Mouse (Mus musculus): ENCODE data around the gene Ghr.

The Ghr gene

DNA sequence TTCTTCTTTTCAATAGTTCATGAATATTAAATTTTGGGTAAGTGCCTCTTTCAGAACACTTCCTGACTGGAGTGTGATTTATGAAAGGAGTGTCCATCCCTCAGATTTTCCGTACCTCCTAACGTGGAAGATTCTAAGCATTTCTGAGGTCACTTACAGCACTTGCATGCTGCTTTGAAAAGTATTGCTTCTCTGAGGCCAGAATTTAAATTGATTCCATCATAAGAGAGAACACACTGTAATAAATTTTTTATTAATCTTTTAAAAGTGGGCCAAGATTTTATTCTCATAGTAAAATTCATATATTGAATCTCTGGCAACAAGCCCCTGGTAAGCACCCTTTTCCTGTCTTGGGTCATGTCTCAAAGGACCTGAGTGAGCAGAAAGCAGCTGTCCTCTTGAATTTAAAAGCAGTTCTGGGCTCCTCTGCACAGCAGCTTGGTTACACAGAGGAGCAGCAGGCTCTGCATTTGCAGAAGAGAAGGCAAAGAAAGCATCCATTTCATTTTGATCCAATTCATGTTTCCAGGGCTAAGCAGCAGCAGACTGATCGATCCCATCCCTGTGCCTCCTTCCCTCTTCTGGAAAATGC, 46.9 kb downstream of the Ghr start:
- no peak for DNase-seq (ENCODE audit: low spot score in 2 of 2)

DNA sequence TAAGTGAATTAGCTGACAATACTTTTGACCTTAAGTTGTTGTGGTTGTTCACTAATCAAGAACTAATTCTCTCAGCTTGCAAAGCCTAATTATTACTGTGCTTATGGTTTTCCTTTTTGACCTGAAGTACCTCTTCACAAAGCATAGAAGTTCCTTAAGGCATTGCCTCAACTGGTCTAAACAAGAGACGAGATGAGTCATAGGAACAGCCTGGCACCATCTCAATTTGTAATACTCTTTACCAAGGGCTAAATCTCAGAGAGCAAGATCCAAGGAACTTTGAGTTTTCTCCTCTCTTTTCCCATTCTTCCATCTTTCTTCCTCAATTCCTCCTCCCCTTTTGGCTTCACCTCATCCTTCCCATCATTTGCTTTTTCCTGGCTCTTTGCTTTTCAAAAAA, 69.3 kb downstream of the Ghr start:
- no peak for DNase-seq (ENCODE audit: low spot score in 2 of 2)

DNA sequence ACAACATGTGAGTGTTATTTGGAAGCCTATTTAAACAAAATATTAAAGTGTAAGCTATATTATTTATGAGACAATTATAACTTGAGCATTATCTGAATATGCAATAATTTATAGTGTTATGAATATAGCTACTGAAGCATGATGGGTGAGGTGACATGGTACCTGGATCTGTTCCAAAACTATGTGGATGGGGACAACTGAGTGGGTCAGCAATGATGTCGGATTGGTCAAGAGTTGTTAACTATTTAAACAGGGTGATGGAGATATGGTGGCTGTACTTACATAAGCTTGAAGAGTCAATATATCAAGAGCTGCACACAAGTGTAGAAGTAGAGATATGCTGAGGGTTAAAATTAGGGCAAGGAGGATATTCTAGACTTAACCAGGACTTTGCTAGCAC, 70.9 kb downstream of the Ghr start:
- DNase-seq (ENCODE audit: low spot score in 2 of 2): no peak

DNA sequence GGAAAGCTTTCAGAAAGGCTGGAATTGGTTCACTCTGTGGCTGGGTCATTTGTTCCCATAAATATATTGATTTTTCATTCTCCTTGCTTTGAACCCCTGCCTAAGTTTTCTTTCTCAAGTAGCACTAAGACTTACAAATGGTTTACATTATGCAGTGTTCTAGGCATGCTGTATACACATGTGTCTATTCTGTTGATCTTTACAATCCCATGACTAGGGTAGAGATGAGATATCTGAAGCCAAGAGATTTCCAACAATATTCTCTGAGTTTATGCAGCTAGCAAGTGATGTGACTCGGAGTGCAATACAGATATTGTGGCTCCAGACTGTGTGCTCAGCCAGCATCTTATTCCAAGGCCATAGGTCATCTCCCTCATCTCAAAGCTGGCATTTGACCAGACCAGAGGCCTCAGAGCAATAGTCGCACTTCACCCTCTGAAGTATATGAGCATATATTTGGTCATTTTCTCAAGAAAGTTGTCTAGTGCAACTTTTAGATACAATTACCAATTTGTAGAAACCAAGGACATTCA, 71.6 kb downstream of the Ghr start:
- no peak for DNase-seq (ENCODE audit: low spot score in 2 of 2)

DNA sequence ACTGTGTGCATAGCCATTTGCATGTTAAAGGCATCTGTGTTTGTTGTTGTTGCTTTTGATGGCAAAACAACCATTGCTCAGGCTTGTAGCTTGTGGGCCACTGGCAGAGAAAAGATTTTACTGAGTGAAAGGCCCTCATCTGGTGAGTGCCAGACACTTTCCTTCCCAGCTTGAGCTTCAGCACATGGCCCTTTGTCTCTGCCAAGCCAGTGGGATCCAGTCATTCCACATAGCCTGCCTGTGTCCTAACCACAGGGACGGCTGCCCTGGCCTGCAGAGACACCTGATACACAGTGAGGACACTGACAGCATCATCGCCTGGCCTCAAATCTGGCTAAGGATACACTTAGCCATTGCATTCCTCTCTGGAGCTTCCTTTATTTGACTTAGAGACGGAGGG, 74.2 kb downstream of the Ghr start:
- DNase-seq (ENCODE audit: low spot score in 2 of 2): no peak

DNA sequence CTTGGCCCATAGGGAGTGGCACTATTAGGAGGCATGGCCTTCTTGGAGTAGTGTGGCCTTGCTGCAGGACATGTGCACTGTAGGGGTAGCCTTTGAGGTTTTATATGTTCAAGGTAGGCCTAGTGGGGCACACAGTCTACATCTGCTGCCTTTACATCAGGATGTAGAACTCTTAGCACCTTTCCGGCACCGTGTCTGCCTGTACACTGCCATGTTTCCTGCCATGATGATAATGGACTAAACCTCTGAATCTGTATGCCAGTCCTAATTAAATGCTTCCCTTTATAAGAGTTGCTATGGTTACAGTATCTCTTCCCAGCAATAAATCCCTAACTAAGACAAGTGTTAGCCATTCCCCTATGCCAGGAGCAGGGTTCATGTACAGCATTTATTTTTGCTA, 76.0 kb downstream of the Ghr start:
- no peak for DNase-seq (ENCODE audit: low spot score in 2 of 2)

DNA sequence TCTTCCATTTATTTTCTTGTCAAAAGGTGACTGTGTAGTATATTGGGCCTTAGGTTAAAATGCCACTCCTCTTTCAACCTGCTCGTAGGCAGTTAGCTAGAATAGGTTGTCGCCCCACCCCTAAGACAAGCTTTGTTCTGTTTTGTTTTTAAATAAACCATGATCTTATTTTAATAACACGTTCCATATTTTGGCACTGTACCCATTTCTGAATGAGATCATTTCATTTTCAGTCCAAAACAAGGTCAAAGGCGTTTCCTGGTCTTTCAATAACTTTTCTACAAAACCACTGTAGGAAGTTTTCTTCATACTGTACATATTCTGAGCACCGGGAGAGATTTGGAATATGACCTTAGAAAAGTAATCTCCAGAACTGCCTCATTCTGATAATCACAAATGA, 78.6 kb downstream of the Ghr start:
- DNase-seq (ENCODE audit: low spot score in 2 of 2): no peak

DNA sequence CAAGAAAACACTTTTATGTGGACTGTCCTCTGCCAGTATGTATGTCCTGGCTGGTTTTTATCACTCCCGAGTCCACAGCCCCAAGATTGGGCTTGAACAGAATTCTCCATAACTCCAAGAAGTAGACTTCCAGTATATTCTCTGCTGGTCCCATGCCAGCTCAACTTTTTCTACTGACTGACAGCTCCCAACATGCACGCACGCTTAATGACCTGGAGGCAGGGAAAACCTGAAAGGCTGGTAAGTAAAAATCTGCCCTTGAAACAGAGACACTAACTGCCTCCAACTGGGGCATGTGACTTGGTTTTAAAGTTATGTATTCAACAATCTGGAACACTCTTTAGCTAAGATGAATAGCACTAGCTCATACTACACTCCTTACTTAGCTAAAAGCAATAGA, 81.6 kb downstream of the Ghr start:
- DNase-seq (ENCODE audit: low spot score in 2 of 2): no peak

DNA sequence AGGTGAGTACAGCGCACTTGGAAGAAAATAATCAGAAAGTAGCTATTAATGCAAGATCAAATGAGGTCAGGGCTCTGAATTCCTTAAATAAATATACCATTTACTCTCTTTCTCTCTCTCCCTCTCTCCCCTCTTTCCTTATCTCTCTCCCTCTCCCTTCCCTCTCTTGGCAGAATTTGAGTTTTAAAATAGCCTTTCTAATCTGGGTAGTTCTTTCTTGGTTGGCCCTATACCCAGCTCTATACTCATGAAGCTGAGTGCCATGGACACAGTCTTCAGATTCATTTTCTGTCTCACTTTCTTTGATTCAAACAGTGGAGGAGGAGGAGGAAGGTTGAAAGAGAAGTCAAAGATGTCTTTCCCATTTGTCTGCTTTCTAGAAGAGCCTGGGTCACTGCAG, 84.3 kb downstream of the Ghr start:
- DNase-seq (ENCODE audit: low spot score in 2 of 2): no peak

DNA sequence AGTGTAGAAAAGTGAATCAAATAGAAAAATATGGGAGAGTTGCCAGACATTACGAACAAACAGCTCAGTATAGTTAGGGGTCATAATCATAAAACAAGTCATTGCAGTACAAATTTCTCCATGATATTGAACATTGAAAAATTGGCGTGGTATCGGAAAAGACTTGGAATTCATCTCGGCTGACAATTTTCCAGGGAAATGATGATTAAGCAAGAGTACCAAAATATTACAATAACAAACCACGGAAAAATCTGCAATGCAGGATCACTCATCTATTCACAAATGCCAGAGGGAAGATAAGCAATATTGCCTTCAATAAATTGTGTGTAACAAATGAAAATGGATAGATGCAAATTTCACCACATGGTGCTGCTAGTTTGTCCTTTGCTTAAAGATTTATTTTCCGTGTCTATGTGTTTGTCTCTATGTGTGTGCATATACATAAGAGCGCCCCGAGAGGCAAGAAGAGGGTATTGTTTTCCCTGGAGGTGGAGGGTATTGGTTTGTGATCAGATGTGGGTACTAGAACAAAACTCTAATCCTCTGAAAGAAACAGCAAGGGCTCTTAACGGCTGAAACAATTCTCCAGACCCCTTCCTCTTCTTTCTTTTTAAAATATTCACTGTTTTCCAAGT, 85.2 kb downstream of the Ghr start:
- DNase-seq (ENCODE audit: low spot score in 2 of 2): no peak

DNA sequence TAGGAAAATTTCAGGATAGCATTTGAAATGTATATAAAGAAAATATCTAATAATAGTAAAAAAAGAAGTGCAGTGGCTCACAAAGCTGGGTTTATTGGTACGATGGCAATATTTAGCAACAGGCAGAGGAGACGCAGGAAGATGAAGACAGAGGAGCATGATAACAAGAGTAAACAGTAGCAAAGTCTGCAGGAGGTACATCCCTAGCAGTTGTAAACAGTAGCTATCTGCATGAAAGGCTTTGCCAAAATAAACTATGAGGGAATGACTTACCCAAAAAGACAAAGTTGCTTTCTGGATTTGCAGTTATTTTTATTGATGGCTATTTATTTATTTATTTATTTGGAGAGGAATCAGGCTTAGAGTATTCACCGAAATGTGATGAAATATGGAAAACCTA, 92.4 kb downstream of the Ghr start:
- DNase-seq (ENCODE audit: low spot score in 2 of 2): no peak

DNA sequence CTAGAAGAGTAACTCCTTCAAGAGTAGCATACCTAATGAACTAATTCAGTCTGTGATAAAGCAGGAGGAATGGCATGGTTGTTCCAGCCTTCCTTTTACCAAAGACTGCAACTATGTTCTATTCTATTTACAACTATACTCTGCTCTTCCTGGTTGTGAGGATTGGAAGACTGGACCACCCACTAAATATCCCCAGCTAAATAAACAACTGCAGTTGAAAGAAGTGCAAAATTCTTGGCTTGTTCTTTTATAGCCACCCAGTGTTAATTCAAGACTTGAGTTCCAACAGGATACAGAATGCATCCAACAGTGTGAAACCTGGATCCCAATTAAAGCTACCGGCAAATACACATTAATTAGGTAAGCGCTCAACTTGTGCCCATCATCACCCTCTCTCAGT, 93.3 kb downstream of the Ghr start:
- no peak for DNase-seq (ENCODE audit: low spot score in 2 of 2)

DNA sequence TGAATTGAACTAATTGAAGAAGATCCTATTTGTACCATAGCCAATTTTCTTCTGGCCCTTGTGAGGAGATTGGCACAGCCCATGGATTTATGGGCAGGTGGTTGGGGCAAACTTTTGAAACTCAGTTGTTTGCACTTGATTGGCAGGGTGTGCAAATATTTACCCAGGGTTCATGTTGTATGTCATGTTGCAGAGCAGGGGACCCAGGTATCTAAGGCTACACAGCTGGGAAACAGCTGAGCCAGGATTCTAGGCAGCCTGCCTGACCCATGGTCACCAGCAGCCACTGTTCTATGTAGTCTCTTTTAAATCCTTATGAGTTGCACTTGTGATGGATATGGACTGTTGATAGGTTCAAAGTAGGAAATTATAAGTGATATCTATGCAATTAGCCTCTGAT, 94.1 kb downstream of the Ghr start:
- DNase-seq (ENCODE audit: low spot score in 2 of 2): no peak

DNA sequence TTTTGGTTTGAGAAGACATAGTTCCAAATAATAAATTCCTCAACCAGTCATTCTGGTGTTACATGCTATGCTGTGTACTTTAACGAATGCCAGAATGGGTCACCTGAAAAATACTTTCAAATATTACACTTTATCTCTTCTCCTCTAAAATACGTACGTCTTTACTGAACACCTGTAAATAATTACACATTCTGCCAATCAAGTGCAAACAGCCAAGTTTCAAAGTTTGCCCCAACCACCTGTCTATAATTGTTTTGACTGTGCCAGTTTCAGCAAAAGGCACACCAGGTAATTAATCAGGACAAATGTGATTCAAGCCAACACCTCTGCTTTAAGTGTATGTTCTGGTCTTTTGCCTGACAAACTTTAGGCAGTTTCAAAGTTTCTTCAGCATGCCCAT, 94.7 kb downstream of the Ghr start:
- DNase-seq (ENCODE audit: low spot score in 2 of 2): no peak

DNA sequence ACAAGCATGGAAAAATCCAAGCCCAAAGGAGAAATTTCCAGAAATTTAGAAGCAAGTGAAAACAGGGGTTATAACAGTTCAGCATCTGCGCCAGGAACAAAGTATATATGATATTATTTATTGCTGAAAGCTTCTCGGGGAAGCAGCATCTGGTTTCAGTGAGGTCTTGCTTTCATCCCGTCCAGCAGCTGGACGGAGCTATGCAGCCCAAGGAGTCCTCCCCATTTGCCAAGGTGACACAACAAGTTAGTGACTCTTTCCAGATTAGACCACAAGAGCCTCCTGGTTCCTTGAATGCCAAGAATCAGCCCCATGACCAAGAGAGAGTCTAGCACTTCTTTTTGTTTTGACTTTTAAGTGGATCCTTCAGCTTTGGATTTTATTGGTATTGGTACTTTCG, 96.6 kb downstream of the Ghr start:
- DNase-seq (ENCODE audit: low spot score in 2 of 2): no peak

DNA sequence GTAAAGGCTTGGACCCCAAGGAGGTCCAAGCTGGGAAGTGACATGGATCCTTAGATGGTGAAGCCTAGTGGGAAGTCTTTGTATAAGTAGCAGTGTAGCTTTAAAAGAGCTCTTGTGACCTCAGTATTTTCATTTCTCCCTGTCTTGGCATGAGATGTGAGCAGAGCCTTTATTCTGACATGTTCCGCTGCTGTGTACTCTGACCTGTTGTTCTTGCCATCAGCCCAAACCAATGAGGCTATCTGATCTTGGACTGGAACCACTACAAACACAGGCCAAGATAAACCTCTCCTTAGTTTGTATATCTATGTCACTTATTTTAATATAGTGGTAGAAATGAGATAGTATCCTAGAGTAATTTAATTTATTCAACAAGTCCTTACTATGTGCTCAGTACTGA, 97.9 kb downstream of the Ghr start:
- no peak for DNase-seq (ENCODE audit: low spot score in 2 of 2)

DNA sequence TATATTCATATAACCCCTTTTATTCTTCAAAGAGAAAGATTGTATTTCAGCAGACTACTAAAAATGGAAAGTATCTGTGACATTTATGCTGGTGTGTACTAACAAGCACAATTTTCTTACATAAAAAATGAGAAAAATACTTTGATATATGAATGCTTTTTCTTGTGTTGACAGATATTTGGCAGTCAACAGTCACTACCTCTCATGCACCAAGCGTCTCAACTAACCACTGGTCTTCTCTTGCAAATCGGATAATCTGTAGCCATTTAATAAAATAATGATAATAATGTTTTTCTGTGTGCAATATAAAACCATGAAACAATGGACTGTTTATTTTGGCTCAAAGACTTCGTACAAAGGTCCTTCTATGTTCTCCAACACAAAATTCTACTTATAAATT, 99.8 kb downstream of the Ghr start:
- DNase-seq (ENCODE audit: low spot score in 2 of 2): no peak

DNA sequence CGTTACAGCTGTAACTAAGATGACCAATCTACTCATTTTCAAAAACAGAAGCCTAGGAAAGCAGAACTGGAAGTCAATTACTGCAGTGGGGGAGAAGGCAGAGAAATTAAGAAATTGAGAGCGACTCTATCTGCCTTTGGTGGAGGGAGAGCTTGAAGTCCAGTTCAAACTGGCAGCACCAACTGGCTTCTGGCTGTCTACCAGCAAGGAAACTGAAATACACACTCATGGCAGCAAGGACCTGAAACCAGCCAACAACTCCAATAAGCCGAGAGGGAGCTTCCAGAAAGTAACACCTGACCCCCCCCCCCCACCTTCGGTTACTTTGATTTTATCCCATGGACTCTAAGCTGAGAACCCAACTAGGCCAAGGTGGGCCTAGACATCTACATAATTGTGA, 114.1 kb downstream of the Ghr start:
- DNase-seq (ENCODE audit: low spot score in 2 of 2): no peak

DNA sequence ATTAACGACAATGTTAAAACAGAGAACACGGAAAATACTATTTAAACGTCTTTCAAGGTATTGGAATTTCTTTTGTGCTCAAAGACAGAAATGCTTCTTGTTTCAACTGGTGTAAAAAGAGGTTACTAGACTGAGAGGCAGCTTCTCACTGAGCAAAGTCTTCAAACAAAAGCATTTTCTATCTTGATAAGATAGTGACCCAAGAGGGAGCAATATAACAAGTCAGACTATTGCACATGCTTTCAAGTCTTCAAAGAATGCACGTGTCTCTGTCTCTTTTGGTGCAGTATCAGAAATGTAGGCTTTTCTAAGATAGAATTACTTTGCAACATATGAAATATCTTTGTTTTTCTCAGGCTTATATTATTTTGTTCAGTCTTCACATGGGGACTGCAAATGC, 116.7 kb downstream of the Ghr start:
- DNase-seq (ENCODE audit: low spot score in 2 of 2): no peak

DNA sequence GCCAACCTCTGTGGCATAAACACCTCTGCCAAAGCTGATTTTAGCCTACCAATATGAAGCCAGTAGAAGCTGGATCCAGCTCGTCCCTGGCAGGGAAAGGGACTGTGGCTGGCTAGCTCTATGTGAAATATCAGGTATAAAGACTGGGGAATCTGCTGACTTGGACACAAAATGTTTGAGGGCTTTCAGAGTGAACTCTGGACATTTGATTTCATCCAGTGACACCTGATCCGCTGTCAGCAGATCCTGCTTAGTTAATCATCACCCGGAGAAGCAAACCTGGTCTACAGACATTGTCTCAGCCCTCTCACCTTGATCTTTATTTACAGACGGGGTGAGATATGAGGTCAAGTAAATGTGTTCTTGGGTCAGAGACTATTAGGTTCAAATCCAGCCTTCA, 118.5 kb downstream of the Ghr start:
- DNase-seq (ENCODE audit: low spot score in 2 of 2): no peak

DNA sequence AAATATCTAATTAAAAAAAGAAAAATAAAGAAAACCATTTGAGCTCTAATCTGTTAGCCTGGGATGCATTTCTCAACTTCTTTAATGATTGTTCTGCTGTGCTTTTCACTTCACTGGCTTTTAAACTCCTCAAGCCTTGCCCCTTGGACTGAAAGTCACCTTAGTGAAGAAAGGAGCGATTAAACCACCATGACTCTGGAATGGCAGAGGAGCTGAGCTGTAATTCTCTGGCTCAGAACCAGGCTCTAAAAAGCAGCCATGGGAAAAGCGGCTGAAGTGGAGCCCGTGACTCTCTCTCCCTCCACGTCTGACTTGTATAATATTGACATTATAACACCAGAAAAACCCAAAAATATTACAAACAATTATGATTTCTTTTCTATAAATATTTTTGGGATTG, 126.7 kb downstream of the Ghr start:
- DNase-seq (ENCODE audit: low spot score in 2 of 2): no peak

DNA sequence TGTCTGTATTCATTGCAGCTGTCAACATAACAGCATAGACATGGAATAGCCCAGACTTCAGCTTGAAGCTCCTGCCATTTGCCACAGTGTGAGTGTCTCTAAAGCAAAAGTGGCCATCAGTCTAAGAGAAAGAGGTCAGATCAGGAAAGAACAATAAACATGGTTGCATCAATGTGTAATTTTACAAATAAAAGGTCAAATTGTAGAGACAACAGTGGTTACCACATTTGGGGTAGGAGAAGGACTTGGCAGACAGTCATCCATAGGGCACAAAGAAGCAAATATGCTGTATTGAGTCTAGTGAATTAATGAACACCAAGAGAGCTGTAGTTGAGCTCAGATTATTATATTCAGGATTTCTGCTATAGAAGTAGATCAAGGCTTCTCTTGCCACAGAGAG, 127.7 kb downstream of the Ghr start:
- DNase-seq (ENCODE audit: low spot score in 2 of 2): no peak

DNA sequence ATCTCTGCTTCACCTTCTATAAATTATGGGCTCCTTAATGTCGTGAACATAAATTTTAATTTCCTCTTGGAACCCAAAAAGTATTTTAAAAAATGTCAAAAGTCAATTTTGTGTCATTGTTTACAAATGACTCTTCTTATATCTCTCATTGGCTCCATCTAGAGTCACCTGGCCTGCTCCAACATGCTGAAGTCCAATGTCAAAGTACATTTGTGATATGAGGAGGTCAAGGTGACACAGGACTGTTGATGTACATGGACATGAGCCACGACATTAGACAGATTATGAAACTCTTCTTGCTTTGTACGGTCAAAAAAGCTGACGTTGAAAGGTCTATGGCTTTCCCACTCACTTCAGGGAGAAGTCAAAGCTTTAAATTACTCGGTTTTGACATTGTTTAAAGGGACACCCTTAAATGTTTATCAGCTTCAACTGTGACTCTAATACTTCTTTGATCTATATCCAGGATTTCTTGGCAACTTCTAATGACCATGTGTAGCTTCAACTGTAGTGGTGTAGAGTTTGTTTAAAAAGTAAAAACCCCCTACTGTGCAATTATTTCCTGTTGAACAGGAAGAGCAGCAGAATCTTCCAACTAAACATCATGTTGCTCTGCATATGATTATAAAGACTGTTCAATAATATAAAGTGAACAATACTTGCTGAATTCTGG, 131.1 kb downstream of the Ghr start:
- DNase-seq (ENCODE audit: low spot score in 2 of 2): no peak

DNA sequence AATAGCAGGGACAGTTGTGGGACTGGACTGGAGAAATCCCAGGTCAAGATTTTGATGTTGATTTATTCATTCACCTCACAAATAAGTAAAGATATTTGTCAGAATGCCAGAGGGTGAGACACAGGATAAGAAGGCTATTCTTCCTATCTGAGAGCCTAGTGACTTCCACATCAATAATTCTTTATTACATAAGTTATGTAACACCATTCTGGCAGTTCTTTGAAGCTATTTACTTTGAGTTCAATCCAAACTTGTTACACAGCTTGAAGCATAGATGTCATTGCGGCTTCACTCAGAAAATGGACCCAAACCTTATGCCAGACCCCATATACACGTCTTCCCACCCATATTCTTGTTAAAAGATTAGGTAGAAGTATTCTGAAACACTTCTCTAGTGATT, 133.7 kb downstream of the Ghr start:
- DNase-seq (ENCODE audit: low spot score in 2 of 2): no peak

All from frontal cortex, postnatal 25 days (tissue).